Mouse (Mus musculus): Measurements from ENCODE around the gene Eif3l. TPM values are rescaled to one million over a fixed set of nuclear protein-coding genes. Genes with fewer than 3 reads are reported as not detected.

The Eif3l gene
- polyA plus RNA-seq, 1 experiment from 2014 or later = 224 TPM

GRCm38 (mm10) chr15:79128208-79128607 is 53.2 kb downstream of the Eif3l start:
- H3K27me3 ChIP-seq (ENCODE audit: control insufficient read depth, insufficient read depth, low read length) = no peaks in the 10 kb centered on the region
- WGBS = 94% methylated on average over 5 of the region's 5 CpGs
- H3K4me1 ChIP-seq (ENCODE audit: control insufficient read depth, insufficient read depth, low read length) = no peaks in the 10 kb centered on the region
- peaks cover 54% of the 10 kb centered on the region for H3K36me3 ChIP-seq (ENCODE audit: control insufficient read depth, insufficient read depth, low read length)
- H3K27ac ChIP-seq (ENCODE audit: low read length) = no peak overlapping the region
- H3K9ac ChIP-seq (replicated peaks; ENCODE audit: low read depth, low read length) = no peak overlapping the region
- H3K9me3 ChIP-seq (ENCODE audit: control insufficient read depth, low read depth, low read length) = 0 out of 2 replicates have a peak, but pooled peaks cover 5% of the 10 kb centered on the region
- H3K4me2 ChIP-seq (replicated peaks; ENCODE audit: low read depth, low read length) = no peak overlapping the region
- no peak for ATAC-seq (ENCODE audit: insufficient number of reproducible peaks, insufficient read depth, low FRiP score, low read depth)
- no peak overlapping the region for H3K4me3 ChIP-seq (ENCODE audit: low read depth, low read length)

GRCm38 (mm10) chr15:79129311-79129710 is 54.3 kb downstream of the Eif3l start:
- H3K27me3 ChIP-seq (ENCODE audit: control insufficient read depth, insufficient read depth, low read length) = no peaks in the 10 kb centered on the region
- H3K4me3 ChIP-seq (ENCODE audit: low read depth, low read length) = no peak overlapping the region
- H3K27ac ChIP-seq (ENCODE audit: low read length) = no peak overlapping the region
- no peak overlapping the region for H3K9ac ChIP-seq (replicated peaks; ENCODE audit: low read depth, low read length)
- no peaks in the 10 kb centered on the region for H3K4me1 ChIP-seq (ENCODE audit: control insufficient read depth, insufficient read depth, low read length)
- H3K9me3 ChIP-seq (ENCODE audit: control insufficient read depth, low read depth, low read length) = 0 out of 2 replicates have a peak, but pooled peaks cover 5% of the 10 kb centered on the region
- H3K36me3 ChIP-seq (ENCODE audit: control insufficient read depth, insufficient read depth, low read length) = peaks cover 54% of the 10 kb centered on the region
- WGBS = 81% methylated on average over 7 of the region's 7 CpGs
- ATAC-seq (ENCODE audit: insufficient number of reproducible peaks, insufficient read depth, low FRiP score, low read depth) = no peak
- H3K4me2 ChIP-seq (replicated peaks; ENCODE audit: low read depth, low read length) = no peak overlapping the region

GRCm38 (mm10) chr15:79130782-79131181 is 55.8 kb downstream of the Eif3l start:
- Histone ChIP-seq H3K9me3 (ENCODE audit: control insufficient read depth, low read depth, low read length) (0 out of 2 replicates have a peak, but pooled peaks cover 5% of the 10 kb centered on the region), H3K36me3 (ENCODE audit: control insufficient read depth, insufficient read depth, low read length) (peaks cover 51% of the 10 kb centered on the region), H3K9ac (replicated peaks; ENCODE audit: low read depth, low read length) (no peak overlapping the region), H3K27me3 (ENCODE audit: control insufficient read depth, insufficient read depth, low read length) (no peaks in the 10 kb centered on the region), H3K4me3 (ENCODE audit: low read depth, low read length) (no peak overlapping the region), H3K4me2 (replicated peaks; ENCODE audit: low read depth, low read length) (no peak overlapping the region), H3K4me1 (ENCODE audit: control insufficient read depth, insufficient read depth, low read length) (no peaks in the 10 kb centered on the region), H3K27ac (ENCODE audit: low read length) (no peak overlapping the region)
- WGBS = 76% methylated on average over 10 of the region's 10 CpGs
- no peak for ATAC-seq (ENCODE audit: insufficient number of reproducible peaks, insufficient read depth, low FRiP score, low read depth)

- Histone ChIP-seq H3K4me2 (replicated peaks; ENCODE audit: low read depth, low read length) (no peak overlapping the region), H3K27me3 (ENCODE audit: control insufficient read depth, insufficient read depth, low read length) (no peaks in the 10 kb centered on the region), H3K36me3 (ENCODE audit: control insufficient read depth, insufficient read depth, low read length) (peaks cover 51% of the 10 kb centered on the region), H3K27ac (ENCODE audit: low read length) (no peak overlapping the region), H3K4me3 (ENCODE audit: low read depth, low read length) (no peak overlapping the region), H3K9me3 (ENCODE audit: control insufficient read depth, low read depth, low read length) (0 out of 2 replicates have a peak, but pooled peaks cover 5% of the 10 kb centered on the region), H3K4me1 (ENCODE audit: control insufficient read depth, insufficient read depth, low read length) (no peaks in the 10 kb centered on the region), H3K9ac (replicated peaks; ENCODE audit: low read depth, low read length) (no peak overlapping the region)
- no peak for ATAC-seq (ENCODE audit: insufficient number of reproducible peaks, insufficient read depth, low FRiP score, low read depth)
- WGBS = 73% methylated on average over 7 of the region's 7 CpGs
Measured at GRCm38 (mm10) chr15:79131442-79131841, 56.5 kb downstream of the Eif3l start.

GRCm38 (mm10) chr15:79133191-79133661 is 58.2 kb downstream of the Eif3l start:
- H3K9ac ChIP-seq (replicated peaks; ENCODE audit: low read depth, low read length) = no peak overlapping the region
- H3K4me2 ChIP-seq (replicated peaks; ENCODE audit: low read depth, low read length) = no peak overlapping the region
- ATAC-seq (ENCODE audit: insufficient number of reproducible peaks, insufficient read depth, low FRiP score, low read depth) = no peak
- H3K9me3 ChIP-seq (ENCODE audit: control insufficient read depth, low read depth, low read length) = 0 out of 2 replicates have a peak, but pooled peaks cover under 1% of the 10 kb centered on the region
- H3K4me1 ChIP-seq (ENCODE audit: control insufficient read depth, insufficient read depth, low read length) = no peaks in the 10 kb centered on the region
- H3K36me3 ChIP-seq (ENCODE audit: control insufficient read depth, insufficient read depth, low read length) = peaks cover 35% of the 10 kb centered on the region
- no peaks in the 10 kb centered on the region for H3K27me3 ChIP-seq (ENCODE audit: control insufficient read depth, insufficient read depth, low read length)
- 72% methylated on average over 6 of the region's 6 CpGs for WGBS
- no peak overlapping the region for H3K4me3 ChIP-seq (ENCODE audit: low read depth, low read length)
- H3K27ac ChIP-seq (ENCODE audit: low read length) = no peak overlapping the region

GRCm38 (mm10) chr15:79134496-79135270 is 59.7 kb downstream of the Eif3l start:
- H3K36me3 ChIP-seq (ENCODE audit: control insufficient read depth, insufficient read depth, low read length) = peaks cover 35% of the 10 kb centered on the region
- H3K27ac ChIP-seq (ENCODE audit: low read length) = no peak overlapping the region
- 90% methylated on average over 9 of the region's 9 CpGs for WGBS
- H3K27me3 ChIP-seq (ENCODE audit: control insufficient read depth, insufficient read depth, low read length) = no peaks in the 10 kb centered on the region
- H3K9me3 ChIP-seq (ENCODE audit: control insufficient read depth, low read depth, low read length) = no peaks in the 10 kb centered on the region
- no peak overlapping the region for H3K9ac ChIP-seq (replicated peaks; ENCODE audit: low read depth, low read length)
- no peaks in the 10 kb centered on the region for H3K4me1 ChIP-seq (ENCODE audit: control insufficient read depth, insufficient read depth, low read length)
- H3K4me3 ChIP-seq (ENCODE audit: low read depth, low read length) = no peak overlapping the region
- ATAC-seq (ENCODE audit: insufficient number of reproducible peaks, insufficient read depth, low FRiP score, low read depth) = no peak
- no peak overlapping the region for H3K4me2 ChIP-seq (replicated peaks; ENCODE audit: low read depth, low read length)

- H3K9ac ChIP-seq (replicated peaks; ENCODE audit: low read depth, low read length) = no peak overlapping the region
- H3K4me1 ChIP-seq (ENCODE audit: control insufficient read depth, insufficient read depth, low read length) = no peaks in the 10 kb centered on the region; the same call in 1 of the 2 replicates
- WGBS = 75% methylated on average over 9 of the region's 9 CpGs
- H3K36me3 ChIP-seq (ENCODE audit: control insufficient read depth, insufficient read depth, low read length) = peaks cover 29% of the 10 kb centered on the region
- no peak for ATAC-seq (ENCODE audit: insufficient number of reproducible peaks, insufficient read depth, low FRiP score, low read depth)
- no peak overlapping the region for H3K4me2 ChIP-seq (replicated peaks; ENCODE audit: low read depth, low read length)
- no peak overlapping the region for H3K4me3 ChIP-seq (ENCODE audit: low read depth, low read length)
- no peak overlapping the region for H3K27ac ChIP-seq (ENCODE audit: low read length)
- no peaks in the 10 kb centered on the region for H3K27me3 ChIP-seq (ENCODE audit: control insufficient read depth, insufficient read depth, low read length)
- no peaks in the 10 kb centered on the region for H3K9me3 ChIP-seq (ENCODE audit: control insufficient read depth, low read depth, low read length)
Measured at GRCm38 (mm10) chr15:79135332-79135731, 60.4 kb downstream of the Eif3l start.

- Histone ChIP-seq H3K9me3 (ENCODE audit: control insufficient read depth, low read depth, low read length) (no peaks in the 10 kb centered on the region), H3K36me3 (ENCODE audit: control insufficient read depth, insufficient read depth, low read length) (peaks cover 23% of the 10 kb centered on the region), H3K4me2 (replicated peaks; ENCODE audit: low read depth, low read length) (no peak overlapping the region), H3K27me3 (ENCODE audit: control insufficient read depth, insufficient read depth, low read length) (no peaks in the 10 kb centered on the region), H3K27ac (ENCODE audit: low read length) (no peak overlapping the region), H3K9ac (replicated peaks; ENCODE audit: low read depth, low read length) (no peak overlapping the region), H3K4me1 (ENCODE audit: control insufficient read depth, insufficient read depth, low read length) (peaks cover 3% of the 10 kb centered on the region; the same call in 1 of the 2 replicates), H3K4me3 (ENCODE audit: low read depth, low read length) (no peak overlapping the region)
- ATAC-seq (ENCODE audit: insufficient number of reproducible peaks, insufficient read depth, low FRiP score, low read depth) = no peak
- 62% methylated on average over 11 of the region's 11 CpGs for WGBS
Measured at GRCm38 (mm10) chr15:79135783-79136575, 61.0 kb downstream of the Eif3l start.

All from stomach, embryonic 14.5 days (tissue).